Mouse (Mus musculus) adrenal gland, postnatal 0 days (tissue): ENCODE results near the gene Fpr3. TPM values are rescaled to one million over a fixed set of nuclear protein-coding genes. Genes with fewer than 3 reads are reported as not detected.

ENCODE experiments used
- polyA plus RNA-seq: library from polyadenylated mRNA; unstranded; fragments of >200 nt; fragmentation: Nextera tagmentation; extraction: Ambion mirVana; gene quantifications from 2 replicates; pipeline ENCODE4 v1.2.1, GENCODE M21; 2015

The Fpr3 gene
- polyA plus RNA-seq, result not detected in 2 replicates

GRCm38 (mm10) chr17:17887774-17888248, at the start of gene Fpr3, which contains the start of gene Fpr2:
Gene Fpr3, plus strand, starts transcription at chr17:17887852.
Gene Fpr2, plus strand, starts transcription at chr17:17887824.

GRCm38 (mm10) chr17:17855064-17855838, 32.4 kb upstream of the Fpr3 start, which contains the start of gene Has1:
Gene Has1, minus strand, starts transcription at chr17:17855205.

GRCm38 (mm10) chr17:17883840-17884239, 3.8 kb upstream of the Fpr3 start, which contains the start of gene Fpr1:
Gene Fpr1, minus strand, starts transcription at chr17:17883940.

Other genes starting within 250 kb of the Fpr3 start
- gene Vmn2r90, start 184.1 kb upstream of the Fpr3 start, polyA plus RNA-seq, result not detected in 2 replicates
- 9.2 and 28.5 TPM in 2 replicates for gene Spaca6, start 60.7 kb upstream of the Fpr3 start, polyA plus RNA-seq
- gene Has1, start 32.6 kb upstream of the Fpr3 start, polyA plus RNA-seq, result 1.4 and 1.5 TPM in 2 replicates
- 0.61 and 1.3 TPM in 2 replicates for gene Fpr1, start 3.9 kb upstream of the Fpr3 start, polyA plus RNA-seq
- 1.2 and 1.8 TPM in 2 replicates for gene Fpr2, start within 50 bp of the Fpr3 start, polyA plus RNA-seq
- not detected in 2 replicates for gene Fpr-rs4, start 133.9 kb downstream of the Fpr3 start, polyA plus RNA-seq
- gene Vmn2r124, start 161.6 kb downstream of the Fpr3 start, polyA plus RNA-seq, result not detected in 2 replicates
- not detected in 2 replicates for gene Vmn2r91, start 197.2 kb downstream of the Fpr3 start, polyA plus RNA-seq